Mouse (Mus musculus): ENCODE results near the gene Mcoln2.

GRCm38 (mm10) chr3:146146131-146146530 is 3.5 kb upstream of the Mcoln2 start:
- no peak for TF ChIP-seq POLR2A (IDR thresholded peaks at IDR 0.05; ENCODE audit: low read depth, low read length)
- no peak for TF ChIP-seq CTCF (conservative IDR thresholded peaks at IDR 0.05; ENCODE audit: insufficient read depth, insufficient read length, low read depth, low read length)
